Mouse (Mus musculus) CD4-positive, CD25-positive, alpha-beta regulatory T cell, adult 4 months (primary cell): Measurements from ENCODE around the gene Tesc. TPM values are rescaled to one million over a fixed set of nuclear protein-coding genes. Genes with fewer than 3 reads are reported as not detected.

ENCODE experiments used
- ATAC-seq: one replicate; pipeline ENCODE4 v1.8.0; 2017
- polyA plus RNA-seq, 2 experiments: library from polyadenylated mRNA; unstranded; fragments of 100-300 nt; shearing (Covaris generic); gene quantifications; one replicate each; pipeline ENCODE4 v1.2.1; 2017

Tesc gene
- polyA plus RNA-seq, 2 experiments from 2014 or later = 2.9 to 7.7 TPM

DNA sequence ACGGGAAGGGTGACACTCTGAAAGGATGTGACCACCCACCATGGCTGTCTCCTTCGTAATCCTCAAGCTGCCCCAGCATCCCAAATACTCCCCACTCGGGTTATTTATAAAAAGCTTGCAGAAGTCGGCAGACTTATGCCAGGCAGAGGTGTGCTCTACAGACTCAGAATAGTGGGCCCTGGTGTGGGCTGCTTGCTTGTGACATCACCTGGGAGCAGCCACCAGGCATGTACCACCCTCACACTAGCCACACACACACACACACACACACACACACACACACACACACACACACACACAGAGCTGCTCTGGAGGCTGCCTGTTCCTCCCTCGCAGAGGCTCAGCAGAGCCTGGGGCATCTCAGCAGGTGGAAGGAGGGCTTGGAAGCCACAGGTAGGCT is 10.0 kb upstream of the Tesc start:
- ATAC-seq = no peak

DNA sequence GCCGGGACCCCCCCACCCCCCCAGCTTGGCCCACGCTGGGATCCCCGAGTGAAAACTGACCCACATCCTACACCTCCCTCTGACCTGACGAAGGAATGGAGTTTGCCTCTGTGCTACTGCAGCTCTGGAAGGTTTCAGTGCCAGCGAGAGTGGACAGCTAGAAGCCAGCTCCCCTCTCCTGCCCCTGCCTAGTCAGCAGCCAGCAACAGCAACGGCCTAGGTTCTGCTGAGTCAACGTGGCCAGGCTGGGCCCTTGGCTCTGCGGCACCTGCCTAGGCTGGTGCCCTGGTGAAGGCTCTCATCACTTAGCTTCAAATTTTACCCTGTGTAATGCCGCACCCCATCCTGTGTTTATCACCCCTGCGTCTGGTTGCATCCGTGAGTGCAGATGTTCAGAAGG is 7.6 kb upstream of the Tesc start:
- ATAC-seq = no peak

DNA sequence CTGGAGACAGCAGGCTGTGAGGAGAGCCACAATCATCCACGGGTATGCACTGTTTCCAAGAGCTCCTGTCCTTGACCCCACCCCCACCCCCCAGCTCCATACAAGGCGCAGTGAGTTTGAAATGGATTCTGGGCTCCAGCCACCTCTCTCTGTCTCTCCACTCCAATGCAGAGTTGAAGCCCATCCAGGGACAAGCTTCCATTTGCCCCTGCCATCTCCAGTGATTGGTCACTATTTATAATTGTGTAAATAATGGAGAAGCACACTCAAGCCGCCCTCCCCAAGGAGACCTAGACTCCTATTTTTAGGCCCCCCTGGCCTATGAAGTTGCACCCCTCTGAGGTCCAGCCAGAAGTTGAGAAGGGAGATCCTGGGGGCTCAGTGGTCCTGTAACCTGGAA is 4.5 kb upstream of the Tesc start:
- no peak for ATAC-seq

DNA sequence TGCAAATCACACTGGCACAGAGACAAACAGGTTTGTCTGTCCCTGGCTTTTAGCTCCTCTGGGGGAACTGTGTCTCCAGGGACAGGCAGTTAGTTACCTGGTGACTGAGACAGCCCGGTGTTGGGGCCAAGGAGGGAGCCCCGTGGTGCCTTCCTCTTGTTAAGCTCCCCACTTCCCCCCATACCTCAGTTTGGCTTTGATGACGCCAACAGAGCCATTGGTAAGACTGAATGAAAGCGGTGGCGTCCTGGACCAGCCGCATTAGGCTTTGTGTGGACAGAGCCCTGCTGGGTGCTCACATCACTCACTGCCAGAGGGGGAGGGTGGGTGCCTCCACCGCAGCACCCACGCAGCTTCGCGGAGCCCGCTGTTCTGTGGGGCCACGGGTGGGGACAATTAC is 1.7 kb upstream of the Tesc start:
- no peak for ATAC-seq

DNA sequence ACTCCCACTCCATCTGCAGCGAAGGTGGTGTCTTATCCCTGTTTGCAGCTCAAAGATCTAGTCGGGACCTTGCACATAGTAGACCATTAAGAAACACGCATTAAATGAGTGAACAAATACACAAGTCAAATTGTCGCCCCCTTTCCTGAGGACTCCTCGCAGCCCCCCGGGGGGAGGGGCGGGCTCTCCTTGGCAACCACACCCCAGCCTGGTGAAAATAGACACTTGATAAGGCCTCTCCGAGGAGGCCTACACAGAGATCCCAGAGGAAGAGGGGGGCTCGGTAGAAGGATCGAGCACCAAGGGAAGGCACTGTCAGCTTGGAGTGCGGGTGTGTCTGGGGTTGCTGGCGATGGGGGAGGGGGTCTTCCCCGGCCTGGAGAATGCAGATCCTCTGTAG is 1.2 kb upstream of the Tesc start:
- ATAC-seq = no peak

DNA sequence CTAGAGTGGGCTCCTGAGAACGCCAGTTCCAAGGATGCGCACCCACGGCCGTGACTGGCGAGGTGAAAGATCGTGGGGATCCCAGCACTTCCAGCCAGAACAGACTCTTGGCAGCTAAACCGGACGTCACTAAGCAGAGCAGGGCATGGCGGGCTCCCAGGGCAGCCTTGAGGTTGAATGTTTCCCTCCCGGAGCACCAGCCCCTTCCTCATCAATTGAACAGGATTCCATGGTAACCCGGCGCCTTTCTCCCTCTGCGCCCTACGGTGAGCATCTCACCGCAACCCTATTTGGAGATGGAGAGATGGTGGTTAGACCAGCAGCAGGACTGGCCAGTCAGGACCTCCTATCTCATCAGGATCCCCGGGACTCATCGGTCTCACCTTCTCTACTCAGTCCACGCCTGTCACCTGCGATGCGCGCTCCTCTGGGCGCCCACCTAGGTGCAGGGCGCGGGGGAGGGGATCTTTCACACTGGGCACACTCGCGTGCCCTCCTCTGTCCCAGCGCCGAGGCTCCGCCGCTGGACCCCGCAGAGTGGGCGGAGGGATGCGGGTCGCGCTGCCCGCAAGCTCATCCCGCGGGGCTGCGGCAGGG is 344 bp upstream of the Tesc start:
- no peak for ATAC-seq

DNA sequence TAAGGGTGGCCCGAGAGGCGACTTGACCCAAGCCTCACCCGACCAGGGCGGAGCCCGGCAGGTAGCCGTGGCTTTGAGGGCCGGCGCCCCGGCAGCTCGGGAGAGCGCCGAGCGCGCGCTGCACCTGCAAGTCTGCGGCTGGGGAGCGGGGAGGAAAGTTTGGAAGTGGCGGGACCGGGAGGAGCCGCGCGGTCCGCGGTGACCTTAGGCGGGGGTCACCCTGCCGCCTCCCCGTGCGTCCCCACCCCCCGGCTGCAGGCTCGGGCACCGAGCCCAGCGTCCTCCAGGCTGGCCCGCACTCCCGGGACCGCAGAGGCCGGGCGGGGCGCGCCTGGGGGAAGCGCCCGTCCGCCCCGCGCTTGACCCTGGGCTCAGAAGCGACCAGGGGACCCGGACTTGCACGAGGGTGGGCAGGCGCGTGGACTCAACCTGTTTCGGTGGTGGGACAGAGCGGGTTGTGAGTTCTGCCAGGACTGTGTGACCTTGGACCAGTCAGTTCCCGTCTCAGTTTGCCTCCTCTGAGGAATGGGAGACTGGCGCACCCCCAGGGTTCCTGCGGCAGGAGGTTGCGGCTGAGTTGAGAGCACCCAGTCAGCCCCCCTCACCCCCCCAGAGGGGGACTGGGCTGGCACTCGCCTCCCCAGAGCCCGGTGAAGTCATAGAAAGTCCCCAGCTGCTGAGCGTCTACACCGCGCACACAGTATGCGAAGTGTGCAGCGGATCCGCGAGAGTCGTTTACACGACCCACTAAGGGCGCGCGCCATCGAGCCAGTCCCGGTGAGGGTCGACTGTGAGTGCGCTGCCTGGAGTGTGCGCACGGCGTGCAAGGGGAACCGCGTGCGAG is 870 bp downstream of the Tesc start:
- ATAC-seq = peak; percentile 49

DNA sequence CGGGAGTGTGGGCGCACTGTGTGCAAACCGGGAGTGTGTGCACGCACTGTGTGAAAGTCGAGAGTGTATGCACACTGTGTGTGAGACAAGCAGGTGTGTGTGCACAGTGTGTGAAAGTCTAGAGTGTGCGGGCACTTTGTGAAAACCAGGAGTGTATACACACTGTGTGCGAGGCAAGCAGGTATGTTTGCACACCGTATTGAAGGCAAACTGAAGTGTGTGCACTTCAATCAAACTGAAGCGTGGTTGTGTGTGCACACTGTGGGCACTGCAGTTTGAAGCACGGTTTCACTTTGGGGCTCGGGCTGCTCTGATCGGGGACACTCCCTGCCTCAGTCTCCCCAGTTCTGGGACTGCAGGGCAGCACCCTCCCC is 1.5 kb downstream of the Tesc start:
- ATAC-seq = peak; percentile 38

DNA sequence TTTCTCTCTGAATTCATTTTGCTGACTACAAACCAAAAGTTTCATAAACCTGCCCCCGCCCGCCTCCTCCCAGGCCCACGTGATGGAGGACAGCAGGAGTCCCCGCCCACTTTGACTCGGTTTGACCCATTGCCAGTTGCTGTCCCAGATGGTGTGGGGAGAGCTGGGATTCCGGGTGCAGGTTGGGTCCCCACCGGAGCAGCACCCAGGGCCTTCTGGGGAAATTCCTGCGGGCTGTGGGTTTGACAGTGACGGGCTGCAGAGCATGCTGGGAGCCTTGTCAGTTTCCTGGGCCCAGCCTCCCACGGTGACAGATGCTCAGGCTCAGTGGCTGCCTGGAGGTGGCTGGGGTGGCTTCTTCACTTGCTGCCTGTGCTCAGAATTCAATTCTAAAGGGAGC is 1.9 kb downstream of the Tesc start:
- ATAC-seq = peak; percentile 83

DNA sequence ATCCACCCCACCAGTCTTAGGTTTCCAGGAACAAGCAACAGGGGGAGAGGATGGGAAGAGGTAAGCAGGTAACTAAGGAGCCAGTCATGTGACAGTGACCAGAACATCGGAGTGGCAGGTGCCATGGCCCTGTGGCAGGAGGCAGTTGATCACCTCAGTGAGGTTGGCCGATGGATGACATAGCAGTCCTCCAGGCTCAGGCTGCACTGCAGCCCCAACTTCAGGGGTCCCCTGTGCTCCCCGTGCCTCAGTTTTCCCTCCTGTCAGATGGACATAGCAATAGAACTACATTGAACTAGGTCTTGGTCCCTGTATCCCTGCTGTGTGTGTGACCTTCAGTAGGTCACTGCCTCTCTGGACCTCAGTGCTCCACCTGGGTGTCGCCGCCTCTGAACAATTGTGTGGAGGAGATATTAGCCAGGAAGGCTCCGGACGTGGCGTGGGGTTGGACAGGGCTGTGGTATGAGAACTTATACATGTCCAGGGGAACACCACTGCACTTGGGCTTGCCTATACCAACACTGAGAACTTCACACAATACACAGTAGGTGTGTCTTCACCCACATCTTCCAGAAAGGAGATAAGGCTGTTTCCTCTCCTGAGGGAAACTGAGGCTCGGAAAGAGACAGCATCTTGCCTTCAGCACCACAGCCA is 2.6 kb downstream of the Tesc start:
- ATAC-seq = no peak

DNA sequence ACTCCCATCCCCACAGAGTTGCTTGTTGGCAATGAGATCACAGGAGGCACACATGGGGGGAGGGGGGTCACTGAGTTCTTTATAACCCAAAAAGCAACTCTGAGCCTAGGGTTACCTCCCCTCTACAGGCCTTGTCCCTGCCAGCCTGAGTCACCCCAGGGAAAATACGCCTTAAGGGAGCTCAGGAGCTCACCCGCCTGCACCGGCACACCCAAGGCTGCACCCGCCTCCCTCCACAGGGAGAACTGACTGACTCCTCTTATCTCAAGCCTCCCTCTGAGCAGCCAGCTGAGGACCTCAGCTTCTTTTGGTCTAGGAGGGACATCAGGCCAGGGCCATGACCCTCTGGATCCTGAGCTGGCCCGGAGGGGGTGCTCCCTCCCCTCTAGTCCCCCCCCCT is 3.5 kb downstream of the Tesc start:
- ATAC-seq = no peak

DNA sequence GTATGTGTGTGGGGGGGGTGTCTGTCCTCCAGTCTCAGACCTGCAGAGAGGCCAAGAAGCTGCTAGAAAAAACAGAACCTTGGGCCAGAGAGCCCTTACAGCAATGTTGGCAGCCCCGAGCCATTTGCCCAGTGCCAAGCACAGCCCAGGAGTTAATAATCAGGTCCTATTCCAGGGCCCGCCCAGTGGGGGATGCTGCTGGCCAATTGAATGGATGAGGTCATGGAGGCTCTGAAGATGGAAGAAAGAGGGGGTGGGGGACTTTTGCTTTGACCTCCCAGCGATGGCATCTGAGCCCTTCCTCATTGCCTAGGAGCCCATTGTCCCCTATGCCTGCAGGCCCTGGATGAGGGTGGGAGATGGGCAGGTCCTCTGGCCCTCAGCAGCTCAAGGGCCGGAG is 4.0 kb downstream of the Tesc start:
- ATAC-seq = no peak

DNA sequence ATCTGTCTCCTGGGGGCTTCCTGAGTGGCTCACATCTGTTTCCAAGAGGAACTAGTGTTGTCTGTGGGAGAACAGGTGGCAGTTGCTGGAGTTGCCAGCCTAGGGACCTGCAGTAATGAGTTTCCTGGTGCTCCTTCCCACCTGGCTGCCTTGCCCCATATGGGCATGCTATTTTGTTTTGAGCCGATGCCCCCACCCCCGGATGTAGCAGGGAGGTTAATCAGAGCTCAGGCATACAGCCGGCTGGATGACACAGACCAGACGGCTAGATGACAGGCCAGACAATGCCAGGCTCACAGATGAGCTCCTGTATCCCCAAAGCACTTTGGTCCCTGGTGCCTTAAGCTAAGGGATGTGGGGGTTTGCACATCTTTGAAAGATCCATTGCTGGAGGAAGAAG is 5.8 kb downstream of the Tesc start:
- ATAC-seq = no peak

DNA sequence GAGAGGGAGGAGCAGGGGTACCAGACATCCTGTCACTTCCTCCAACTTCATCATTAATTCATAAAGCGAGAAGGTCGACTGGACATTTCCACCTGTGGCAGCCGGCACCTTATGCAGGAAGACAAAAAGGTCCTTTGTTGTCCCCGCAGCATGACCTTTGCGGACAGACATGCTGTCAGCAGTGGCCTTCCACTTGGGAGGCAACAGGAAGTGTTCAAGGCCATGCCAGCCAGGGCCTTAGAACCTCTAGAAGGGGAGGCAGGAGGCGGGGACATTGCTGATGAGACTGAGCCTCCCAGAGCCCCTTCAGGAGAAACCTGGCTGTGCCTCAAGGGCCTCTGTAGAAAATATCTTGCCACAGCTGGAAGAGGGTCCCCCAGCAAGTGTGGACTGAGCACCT is 6.2 kb downstream of the Tesc start:
- ATAC-seq = no peak

DNA sequence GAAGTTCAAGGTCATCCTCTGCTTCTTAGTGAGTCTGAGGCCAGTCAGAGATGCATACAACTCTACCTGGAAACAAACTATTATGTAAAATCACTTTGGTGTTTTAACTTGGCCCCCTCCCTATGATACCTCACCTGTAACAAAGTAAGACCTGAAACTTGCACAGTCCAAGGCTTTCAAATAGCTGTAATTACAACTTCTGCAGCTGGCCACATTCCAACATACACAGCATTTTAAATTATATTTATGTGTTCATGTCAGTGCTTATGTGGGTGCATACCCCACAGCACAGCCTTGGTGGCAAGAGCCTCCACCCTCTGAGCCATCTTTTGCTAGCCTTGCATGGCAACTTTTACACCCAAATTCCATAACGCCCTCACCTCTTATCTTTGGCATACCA is 7.1 kb downstream of the Tesc start:
- no peak for ATAC-seq

DNA sequence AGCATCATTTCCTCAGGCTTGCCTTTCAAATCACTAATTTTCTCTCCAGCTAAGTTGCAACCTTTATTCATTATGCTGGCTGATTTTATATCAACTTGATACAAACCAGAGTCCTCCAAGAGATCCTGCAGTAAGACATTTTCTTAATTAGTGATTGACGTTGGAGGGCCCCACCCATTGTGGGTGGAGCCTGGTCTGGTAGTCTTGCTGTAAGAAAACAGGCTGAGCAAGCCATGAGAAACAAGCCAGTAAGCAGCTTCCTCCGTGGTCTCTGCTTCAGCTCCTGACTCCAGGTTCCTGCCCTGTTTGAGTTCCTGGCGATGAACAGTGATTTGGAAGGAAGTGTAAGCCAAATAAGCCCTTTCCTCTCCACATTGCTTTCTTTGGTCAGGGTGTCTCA is 8.2 kb downstream of the Tesc start:
- no peak for ATAC-seq

DNA sequence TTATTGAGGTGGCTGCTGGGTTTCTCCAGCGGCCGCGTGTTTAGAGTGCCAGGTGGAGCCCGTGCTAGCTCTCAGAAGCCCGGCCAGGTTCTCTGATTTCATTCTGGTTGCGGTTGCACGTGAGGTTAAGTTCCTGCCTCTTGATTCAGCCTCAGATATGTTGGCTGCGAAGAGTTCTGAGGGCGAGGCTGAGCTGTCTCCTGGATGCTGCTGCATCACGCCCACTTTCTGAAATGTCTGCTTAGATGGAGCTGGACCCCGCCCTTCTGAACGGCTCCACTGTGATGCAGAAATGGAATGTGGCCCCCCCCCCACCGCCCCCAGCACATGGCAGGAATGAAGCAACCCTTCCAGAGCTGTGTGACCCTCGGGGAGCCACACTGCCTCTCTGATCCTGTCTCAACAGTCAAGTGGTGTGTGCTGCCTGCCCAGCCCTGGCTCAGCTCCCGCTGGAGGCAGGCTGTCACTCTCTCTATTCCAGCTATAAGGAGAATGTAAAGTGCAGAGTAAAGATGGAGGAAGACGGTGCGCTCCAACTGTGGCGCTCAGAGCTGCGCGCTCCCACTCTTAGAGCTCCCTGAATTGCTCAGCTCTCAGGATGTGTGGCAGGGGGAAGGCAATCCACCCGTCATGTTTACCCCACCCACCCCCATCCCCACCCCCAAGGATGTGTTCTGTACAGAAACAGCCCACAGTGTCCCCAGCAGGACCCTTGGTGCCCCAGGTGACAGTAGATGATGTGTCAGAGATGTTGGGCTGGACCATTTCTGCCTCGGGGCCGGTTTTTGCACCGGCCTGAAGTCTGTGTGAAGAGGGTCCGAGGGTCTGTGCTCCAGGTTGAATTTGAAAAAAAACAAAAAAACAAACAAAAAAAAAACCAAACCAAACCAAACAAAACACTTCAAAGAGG is 9.6 kb downstream of the Tesc start:
- ATAC-seq = peak; percentile 69

DNA sequence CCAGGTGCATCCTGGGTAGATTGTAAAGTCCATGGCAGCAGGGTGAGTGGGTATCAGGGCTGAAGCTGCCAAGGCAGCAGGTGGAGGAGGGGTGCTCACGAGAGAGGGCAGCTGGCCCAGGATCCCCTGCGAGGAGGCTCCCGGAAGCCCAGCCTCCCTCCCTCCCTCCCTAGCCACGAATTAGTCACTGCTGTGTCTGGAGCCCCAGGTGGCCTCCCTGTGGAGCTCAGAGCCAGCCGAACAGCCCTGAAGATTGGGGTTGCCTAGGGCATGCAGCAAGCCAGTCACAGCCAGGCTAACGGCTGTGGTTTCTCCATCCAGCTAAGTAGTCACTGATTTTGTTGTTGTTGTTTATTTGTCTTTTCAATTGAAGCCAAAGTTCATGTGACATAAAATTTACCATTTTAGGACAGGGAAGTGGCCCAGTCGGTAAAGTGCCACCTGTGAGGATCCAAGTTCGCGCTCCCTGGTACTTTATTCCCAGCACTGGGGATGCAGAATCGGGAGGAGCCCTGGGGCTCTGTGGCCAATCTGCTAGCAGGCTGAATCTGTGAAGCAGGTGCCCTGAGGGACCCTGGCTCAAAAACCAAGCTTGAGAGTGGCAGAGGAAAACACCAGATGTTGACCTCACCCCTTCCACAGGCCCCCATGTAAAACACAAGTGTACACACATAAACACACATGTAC is 10.4 kb downstream of the Tesc start:
- ATAC-seq = peak; percentile 73

DNA sequence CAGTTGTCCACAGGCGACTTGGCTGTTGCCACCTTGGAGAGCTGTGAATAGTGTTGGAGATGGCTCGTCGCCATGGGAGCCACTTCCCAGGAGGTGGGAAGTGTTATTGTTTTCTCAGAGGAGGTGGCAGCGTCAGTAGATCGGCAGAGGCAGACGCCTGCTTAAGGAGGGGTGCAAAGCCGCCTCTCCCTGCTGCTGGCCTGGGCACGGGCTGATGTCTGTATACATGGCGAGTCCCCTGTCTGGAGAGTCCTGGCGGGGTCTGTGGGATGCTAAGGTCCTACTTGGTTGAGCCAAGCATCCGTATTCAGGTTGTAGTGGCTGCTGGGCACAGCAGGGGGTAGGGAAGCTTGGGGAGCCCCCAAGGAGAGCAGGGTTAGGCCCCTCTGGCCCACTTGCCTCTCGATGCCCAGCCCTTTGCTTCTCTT is 11.7 kb downstream of the Tesc start:
- no peak for ATAC-seq

DNA sequence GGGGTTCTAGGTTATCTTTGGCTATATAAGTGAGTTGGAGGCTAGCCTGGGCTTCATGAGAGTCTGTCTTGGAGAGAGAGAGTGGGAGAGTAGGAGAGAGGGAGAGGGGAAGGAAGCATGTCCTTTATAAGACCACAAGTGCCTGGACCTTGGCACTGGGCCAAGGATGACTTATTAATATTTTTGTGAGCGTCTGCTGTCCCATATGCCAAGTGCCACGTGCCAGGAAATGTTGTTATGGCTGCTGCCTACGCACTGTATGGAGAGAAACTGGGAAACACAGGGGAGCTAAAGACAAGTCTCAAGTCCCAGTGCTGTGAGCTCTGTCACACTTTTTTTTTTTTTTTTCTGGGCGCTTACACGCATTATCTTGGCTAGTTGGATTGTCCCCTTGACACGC is 15.1 kb downstream of the Tesc start:
- no peak for ATAC-seq

DNA sequence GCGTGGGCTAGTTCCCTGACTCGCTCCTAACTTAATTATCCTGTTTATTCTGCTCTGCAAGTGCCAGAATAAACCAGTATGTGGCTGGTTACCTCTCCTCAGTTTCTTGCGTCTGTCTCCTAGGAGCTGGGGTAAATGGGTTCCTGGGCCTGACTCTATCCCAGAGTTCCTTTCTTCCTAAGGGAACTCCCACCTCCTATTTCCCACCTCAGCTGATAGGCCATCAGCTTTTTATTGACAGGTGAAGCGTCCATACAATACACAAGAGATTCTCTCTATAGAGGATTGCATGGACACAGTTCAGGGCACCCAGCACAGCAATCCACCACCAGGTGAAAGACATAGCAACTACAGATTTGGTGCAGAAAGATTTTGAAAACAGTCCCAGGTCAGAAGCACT is 16.2 kb downstream of the Tesc start:
- no peak for ATAC-seq

DNA sequence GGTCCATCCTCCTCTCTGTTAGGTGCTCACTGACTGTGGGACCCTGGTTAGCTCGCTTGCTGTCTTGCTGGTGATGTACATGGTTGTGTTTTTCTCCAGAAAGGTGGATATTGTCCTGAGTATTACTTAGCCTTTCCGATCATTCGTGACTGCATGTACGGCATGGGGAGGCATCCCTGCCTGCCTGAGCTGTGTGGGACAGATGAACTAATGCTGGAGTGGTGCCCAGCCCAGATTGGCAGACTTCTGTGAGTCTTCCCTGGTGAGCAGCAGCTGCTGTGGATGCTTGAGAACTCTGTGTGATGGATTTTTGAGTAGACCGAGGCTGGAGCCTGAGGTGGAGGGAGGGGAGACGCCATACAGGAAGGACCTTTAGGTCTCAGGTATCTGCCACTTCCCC is 17.4 kb downstream of the Tesc start:
- ATAC-seq = no peak
